Mouse (Mus musculus) liver, embryonic 14.5 days (tissue): Measurements from ENCODE around the gene Ebf1. TPM values are rescaled to one million over a fixed set of nuclear protein-coding genes. Genes with fewer than 3 reads are reported as not detected.

Source experiments
- ATAC-seq: fragments of 200-750 bp; cut with Nextera tagmentation; 2 replicates; pipeline ENCODE4 v1.8.0; 2017; ENCODE audit warnings: moderate number of reproducible peaks, mild to moderate bottlenecking, moderate library complexity; ENCODE audit not compliant: insufficient read depth
- DNase-seq, 3 experiments: peaks; one replicate each; pipeline ENCODE4 v3.0.0-alpha.2; 2012 to 2013; ENCODE audit warnings: low read depth in 3 of 3, low spot score in 3 of 3
- H3K27ac ChIP-seq: fragments of 300-500 bp; sonication (generic); 2 replicates; pipeline ENCODE4 v1.5.1; 2014; ENCODE audit warnings: moderate library complexity, mild to moderate bottlenecking, control low read depth, inconsistent platforms
- H3K27me3 ChIP-seq: fragments of 300-500 bp; sonication (generic); 2 replicates; pipeline ENCODE4 v1.6.1; 2014; ENCODE audit warnings: mild to moderate bottlenecking, low read length, moderate library complexity; ENCODE audit not compliant: control insufficient read depth, insufficient read depth
- H3K36me3 ChIP-seq: fragments of 300-500 bp; sonication (generic); replicated peaks from 2 replicates; pipeline ENCODE4 v1.6.1; 2014; ENCODE audit warnings: low read depth; ENCODE audit not compliant: control insufficient read depth, insufficient read depth
- H3K4me1 ChIP-seq, 2 experiments: fragments of 200-500 bp in 1 of 2; fragments of 300-500 bp in 1 of 2; sonication (generic) in 1 of 2; replicated peaks; 2 replicates each; pipeline ENCODE4 v1.6.1; 2012 to 2014; ENCODE audit warnings: antibody characterized with exemption in 1 of 2, inconsistent platforms in 1 of 2, low read length in 1 of 2; ENCODE audit not compliant: control insufficient read depth in 2 of 2, insufficient read depth in 2 of 2
- H3K4me2 ChIP-seq: fragments of 300-500 bp; sonication (generic); 2 replicates; pipeline ENCODE4 v1.6.1; 2014; ENCODE audit warnings: low read depth, mild to moderate bottlenecking, control low read depth, moderate library complexity
- H3K4me3 ChIP-seq, 2 experiments: fragments of 200-500 bp in 1 of 2; fragments of 300-500 bp in 1 of 2; sonication (generic) in 1 of 2; 2 replicates each; pipeline ENCODE4 v1.5.1; 2012 to 2014; ENCODE audit warnings: low read depth in 2 of 2, low read length in 2 of 2, mild to moderate bottlenecking in 2 of 2, control low read depth in 1 of 2, inconsistent platforms in 1 of 2, moderate library complexity in 1 of 2; ENCODE audit not compliant: insufficient read depth in 1 of 2
- H3K9ac ChIP-seq: fragments of 300-500 bp; sonication (generic); replicated peaks from 2 replicates; pipeline ENCODE4 v1.6.1; 2014; ENCODE audit warnings: mild to moderate bottlenecking, control low read depth, moderate library complexity
- H3K9me3 ChIP-seq: fragments of 300-500 bp; sonication (generic); 2 replicates; pipeline ENCODE4 v1.6.1; 2016; ENCODE audit warnings: low read length, mixed read lengths; ENCODE audit not compliant: control insufficient read depth
- CTCF ChIP-seq: IDR thresholded peaks from 2 replicates; pipeline ENCODE4 v1.5.1; 2016; ENCODE audit warnings: antibody characterized with exemption, low read depth, control low read depth
- EP300 ChIP-seq: IDR thresholded peaks from 2 replicates; pipeline ENCODE4 v1.6.1; 2016; ENCODE audit warnings: antibody characterized with exemption, low read depth
- WGBS: fragments of 180-500 bp; shearing (Covaris S2); extraction: QIAGEN DNeasy Blood & Tissue Kit; methylation state at CpG from one replicate; pipeline ENCODE4 v1.1.7; 2014; ENCODE audit not compliant: insufficient replicate concordance; 5-methylcytosine and 5-hydroxymethylcytosine counted together
- polyA plus RNA-seq, 2 experiments: library from polyadenylated mRNA; depleted of rRNA in 1 of 2; stranded (reverse) in 1 of 2; unstranded in 1 of 2; fragments of >200 nt; fragmentation: Nextera tagmentation in 1 of 2; extraction: Ambion mirVana in 1 of 2; gene quantifications; 2 replicates each; pipeline versions ENCODE4 v1.2.1 to v1.2.3; 2012 to 2014

The Ebf1 gene
- polyA plus RNA-seq, 2 experiments, result 0.20 to 0.34 TPM

- Histone ChIP-seq H3K27me3 (no peaks in the 10 kb centered on the region), H3K9ac (no peak overlapping the region), H3K27ac (no peak overlapping the region), H3K4me2 (no peak overlapping the region), H3K36me3 (no peaks in the 10 kb centered on the region), H3K9me3 (no peaks in the 10 kb centered on the region), H3K4me1 (no peaks in the 10 kb centered on the region), H3K4me3 (no peak overlapping the region)
- DNase-seq, result no peak
- 18% methylated on average over 11 of the region's 11 CpGs for WGBS
- ATAC-seq, result no peak
- no peak for TF ChIP-seq CTCF
- no peak for TF ChIP-seq EP300
These were observed 409.6 kb downstream of the Ebf1 start for GRCm38 (mm10) chr11:45026674-45027073.

- no peak overlapping the region for H3K4me2 ChIP-seq
These were observed 410.0 kb downstream of the Ebf1 start for GRCm38 (mm10) chr11:45027076-45027475.

GRCm38 (mm10) chr11:45055744-45056610 lies 438.9 kb downstream of the Ebf1 start:
- H3K27me3 ChIP-seq, result no peaks in the 10 kb centered on the region
- 69% methylated on average over 7 of the region's 7 CpGs for WGBS
- TF ChIP-seq EP300, result no peak
- no peak for TF ChIP-seq CTCF
- H3K36me3 ChIP-seq, result no peaks in the 10 kb centered on the region
- no peak for ATAC-seq
- no peaks in the 10 kb centered on the region for H3K4me1 ChIP-seq
- no peaks in the 10 kb centered on the region for H3K9me3 ChIP-seq
- H3K4me2 ChIP-seq, result no peak overlapping the region
- no peak overlapping the region for H3K9ac ChIP-seq
- H3K4me3 ChIP-seq, result no peak overlapping the region
- no peak overlapping the region for H3K27ac ChIP-seq
- no peak for DNase-seq

More at GRCm38 (mm10) chr11:45027076-45027475, 410.0 kb downstream of the Ebf1 start:
- WGBS, result 43% methylated on average over 7 of the region's 7 CpGs
- Histone ChIP-seq H3K27me3 (no peaks in the 10 kb centered on the region), H3K4me3 (no peak overlapping the region), H3K9me3 (no peaks in the 10 kb centered on the region), H3K9ac (no peak overlapping the region), H3K36me3 (no peaks in the 10 kb centered on the region), H3K4me1 (no peaks in the 10 kb centered on the region), H3K27ac (no peak overlapping the region)
- ATAC-seq (no peak), DNase-seq (no peak)
- TF ChIP-seq EP300 (no peak), CTCF (no peak)

Other genes starting within 250 kb of the Ebf1 start
- 0.01 TPM in 1 of 2 replicates, not detected in the other for gene Il12b, start 217.3 kb upstream of the Ebf1 start, polyA plus RNA-seq (2012; rRNA removed)
- gene Il12b, start 217.3 kb upstream of the Ebf1 start, polyA plus RNA-seq (2014; fragmentation: Nextera tagmentation; extraction: Ambion mirVana), result not detected in 2 replicates
- gene Ublcp1, start 146.8 kb upstream of the Ebf1 start, polyA plus RNA-seq (2012; rRNA removed), result 17.2 and 30.4 TPM in 2 replicates
- 46.6 and 49.1 TPM in 2 replicates for gene Ublcp1, start 146.8 kb upstream of the Ebf1 start, polyA plus RNA-seq (2014; fragmentation: Nextera tagmentation; extraction: Ambion mirVana)
- gene Rnf145, start 98.4 kb upstream of the Ebf1 start, polyA plus RNA-seq (2012; rRNA removed), result 40.8 and 45.8 TPM in 2 replicates
- 49.0 and 54.7 TPM in 2 replicates for gene Rnf145, start 98.4 kb upstream of the Ebf1 start, polyA plus RNA-seq (2014; fragmentation: Nextera tagmentation; extraction: Ambion mirVana)